Mouse (Mus musculus): ENCODE measurements around the gene Adra1d.

Adra1d gene

DNA sequence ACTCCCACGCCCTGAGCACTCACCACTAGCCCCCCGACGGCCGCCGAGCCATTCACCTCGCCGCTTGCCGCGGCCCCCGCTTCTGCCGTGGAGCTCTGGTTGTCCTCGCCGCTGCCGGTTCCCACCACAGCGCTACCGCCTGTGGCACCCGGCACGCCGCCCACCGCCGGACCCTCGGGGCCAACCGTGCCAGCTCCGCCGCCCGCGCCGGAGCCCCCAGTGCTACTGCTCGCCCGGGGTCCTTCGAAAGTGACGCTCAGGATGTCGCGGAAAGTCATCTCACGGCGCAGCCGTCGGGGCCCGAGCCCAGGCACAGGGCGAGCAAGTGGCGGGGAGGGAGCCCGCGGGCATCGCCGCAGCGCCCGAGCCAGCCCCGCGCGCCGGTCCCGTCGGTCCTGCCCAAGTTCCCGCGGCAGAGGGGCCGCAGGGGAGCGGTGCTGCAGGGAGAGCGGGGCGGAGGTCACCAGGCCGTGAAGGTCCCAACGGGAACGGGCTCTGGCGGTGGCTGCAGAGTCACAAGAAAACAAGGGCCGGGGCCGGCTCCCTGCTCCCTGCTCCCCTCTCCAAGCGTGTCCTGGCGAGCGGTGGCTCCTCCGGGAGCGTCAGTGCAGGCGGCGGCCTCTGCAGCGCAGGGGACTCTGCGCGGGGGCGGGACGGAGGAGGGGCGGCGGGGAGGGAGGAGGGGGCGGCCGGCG lies at the start of gene Adra1d:
TSS of gene Adra1d (minus strand) at position 393 of the 695 bp plus-strand sequence.
- peak; percentile 2; the same call in 1 of the 2 replicates for ATAC-seq (ENCODE audit: low TSS enrichment)

DNA sequence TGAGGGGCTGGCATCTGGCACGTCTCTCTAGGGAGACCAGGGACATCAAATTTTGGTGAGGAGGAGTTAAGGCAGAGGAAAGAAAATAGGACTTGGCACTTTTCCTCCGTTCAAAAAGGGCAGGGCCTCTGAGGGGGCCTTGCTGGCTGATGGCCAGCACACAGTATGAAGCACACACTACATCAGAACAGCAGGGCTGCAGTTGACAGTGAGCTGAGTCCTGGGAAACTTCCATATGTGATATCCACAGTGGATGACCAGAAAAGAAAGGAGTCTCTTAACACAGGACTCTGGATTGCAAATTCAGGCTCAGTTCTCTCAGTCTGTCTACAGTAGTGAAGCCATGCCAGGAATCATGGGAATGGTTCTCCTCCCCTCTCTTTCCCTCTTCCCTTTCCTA lies 39.8 kb upstream of the Adra1d start:
- no peak for ATAC-seq (ENCODE audit: low TSS enrichment)

DNA sequence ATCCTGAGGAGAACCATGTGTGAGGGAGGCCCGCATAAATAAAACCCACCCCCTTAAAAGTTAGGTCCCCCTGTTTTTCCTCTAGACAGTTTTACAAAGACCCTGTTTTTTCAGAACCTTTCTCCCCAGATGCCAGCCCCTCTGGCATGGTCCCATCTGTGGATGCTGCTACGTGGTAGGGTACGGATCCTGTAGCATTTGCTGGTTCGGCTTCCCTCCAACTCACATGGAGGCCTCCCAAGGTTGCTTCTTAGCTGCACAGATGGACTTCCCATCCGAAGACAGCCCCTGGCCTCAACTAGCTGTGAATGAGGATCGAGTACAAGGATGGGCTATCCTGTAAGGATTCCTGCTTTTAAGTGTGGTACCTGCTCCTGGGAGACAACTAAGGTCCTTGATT lies 32.8 kb upstream of the Adra1d start:
- ATAC-seq (ENCODE audit: low TSS enrichment): no peak

DNA sequence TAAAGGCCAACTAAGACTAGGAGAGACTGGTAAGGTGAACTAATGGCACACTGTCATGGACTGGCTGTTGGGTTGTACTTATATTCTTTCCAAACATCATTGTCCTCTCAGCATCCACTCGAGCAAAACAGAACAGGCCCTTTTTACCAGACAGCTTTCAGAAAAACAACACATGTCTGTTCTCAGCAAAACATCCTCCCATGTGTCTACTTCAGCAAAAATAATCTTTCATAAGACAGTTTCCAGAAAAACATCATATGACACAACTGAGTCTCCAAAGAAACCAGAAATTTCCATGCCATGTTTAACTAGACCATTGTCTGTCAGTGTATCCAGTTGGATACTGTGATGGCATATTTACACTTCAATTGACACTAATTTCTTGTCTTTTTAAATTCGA lies 25.4 kb upstream of the Adra1d start:
- ATAC-seq (ENCODE audit: low TSS enrichment): no peak

DNA sequence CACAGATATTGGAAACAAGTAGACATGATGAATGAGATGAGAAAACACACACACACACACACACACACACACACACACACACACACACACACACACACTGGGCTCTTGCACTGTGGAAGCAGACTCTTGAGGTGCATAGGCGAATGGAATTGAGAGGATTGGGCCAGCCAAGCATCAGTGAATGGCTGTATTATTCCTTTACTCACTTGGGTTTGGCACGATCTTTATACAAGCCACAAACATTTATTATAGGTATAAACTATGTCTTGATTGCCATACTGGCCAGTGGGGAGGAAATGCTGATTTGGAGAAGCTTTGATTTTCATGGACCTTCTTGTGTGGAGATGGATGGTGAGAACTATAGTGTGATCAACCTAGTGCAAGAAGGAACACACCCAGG lies 19.4 kb upstream of the Adra1d start:
- ATAC-seq (ENCODE audit: low TSS enrichment): no peak

DNA sequence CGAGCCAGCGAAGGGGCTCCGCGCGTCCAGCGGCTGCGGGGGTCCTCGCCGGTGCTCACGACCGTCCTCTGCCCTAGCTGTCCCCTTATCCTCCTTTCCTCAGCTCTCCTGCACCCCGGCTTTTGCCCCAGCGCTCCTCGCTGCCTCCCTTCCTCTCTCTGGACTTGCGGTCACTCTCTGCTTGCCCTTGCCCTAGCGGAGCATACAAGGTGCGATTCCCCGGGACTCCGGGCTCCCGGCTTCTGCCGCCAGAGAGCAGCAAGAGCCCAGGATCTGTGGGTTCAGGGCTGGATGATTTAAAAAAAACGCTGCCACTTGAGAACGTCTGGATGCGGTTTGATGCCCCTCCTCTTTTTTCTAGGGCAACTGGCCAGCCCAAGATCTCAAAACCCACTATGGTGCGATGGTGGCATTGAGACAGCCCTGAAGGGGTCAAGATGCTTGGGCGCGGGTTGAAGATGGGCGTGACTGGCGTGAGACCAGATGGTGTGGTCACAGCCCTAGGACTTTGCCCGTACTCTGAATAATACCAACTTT lies 571 bp upstream of the Adra1d start:
- peak; percentile 35; the same call in 1 of the 2 replicates for ATAC-seq (ENCODE audit: low TSS enrichment)

DNA sequence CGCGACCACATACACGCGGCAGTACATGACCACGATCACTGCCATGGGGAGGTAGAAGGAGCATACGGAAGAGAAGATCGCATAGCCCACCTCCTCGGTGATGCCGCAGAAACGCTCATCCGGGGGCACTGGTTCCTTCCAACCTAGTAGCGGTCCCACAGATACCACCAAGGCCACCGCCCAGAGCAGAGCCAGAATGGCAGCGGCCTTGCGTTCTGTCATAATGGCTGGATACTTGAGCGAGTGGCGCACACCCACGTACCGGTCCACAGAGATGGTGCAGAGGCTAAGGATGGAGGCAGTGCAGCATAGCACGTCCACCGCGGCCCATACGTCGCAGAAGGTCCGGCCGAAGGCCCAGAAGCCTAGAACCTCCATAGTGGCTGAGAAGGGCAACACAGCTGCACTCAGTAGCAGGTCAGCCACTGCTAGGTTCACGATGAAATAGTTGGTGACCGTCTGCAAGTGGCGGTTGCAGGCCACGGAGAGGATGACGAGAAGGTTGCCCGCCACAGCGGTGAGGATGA lies 676 bp downstream of the Adra1d start:
- peak; percentile 19; the same call in 1 of the 2 replicates for ATAC-seq (ENCODE audit: low TSS enrichment)

DNA sequence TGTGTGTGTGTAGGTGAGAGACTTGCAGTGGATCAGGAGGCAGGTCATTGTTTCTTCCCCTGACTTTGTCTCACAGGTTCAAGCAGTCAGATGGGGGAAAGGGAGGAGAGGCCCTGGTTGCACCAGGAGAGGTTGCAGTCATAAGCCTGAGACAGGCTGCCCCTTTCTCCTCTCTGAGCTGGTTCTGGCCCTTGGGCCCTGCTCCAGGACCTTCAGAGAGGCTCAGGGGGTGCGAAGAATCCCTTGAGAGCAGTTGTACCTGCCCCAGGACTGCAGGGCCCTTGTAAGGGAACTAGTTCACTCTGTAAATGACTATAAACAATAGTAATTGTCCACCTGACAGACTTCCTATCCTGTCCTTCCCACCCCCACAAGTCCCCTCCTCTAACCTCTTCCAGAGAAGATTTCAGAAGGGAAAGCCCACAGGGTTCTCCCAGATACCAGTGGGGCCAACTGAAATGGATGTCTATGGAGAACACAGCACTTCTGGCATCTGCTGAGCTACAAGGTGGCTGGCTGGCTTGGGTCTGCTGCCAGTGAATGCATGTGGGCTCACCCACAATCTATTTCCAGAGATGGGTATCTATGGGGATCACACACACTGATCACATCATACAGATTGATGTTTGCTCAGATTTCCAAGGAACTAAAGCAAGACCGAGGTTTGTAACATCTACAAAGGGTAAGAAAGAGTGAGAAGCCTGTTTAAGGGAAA lies 1.7 kb downstream of the Adra1d start:
- ATAC-seq (ENCODE audit: low TSS enrichment): peak; percentile 35; the same call in 1 of the 2 replicates

DNA sequence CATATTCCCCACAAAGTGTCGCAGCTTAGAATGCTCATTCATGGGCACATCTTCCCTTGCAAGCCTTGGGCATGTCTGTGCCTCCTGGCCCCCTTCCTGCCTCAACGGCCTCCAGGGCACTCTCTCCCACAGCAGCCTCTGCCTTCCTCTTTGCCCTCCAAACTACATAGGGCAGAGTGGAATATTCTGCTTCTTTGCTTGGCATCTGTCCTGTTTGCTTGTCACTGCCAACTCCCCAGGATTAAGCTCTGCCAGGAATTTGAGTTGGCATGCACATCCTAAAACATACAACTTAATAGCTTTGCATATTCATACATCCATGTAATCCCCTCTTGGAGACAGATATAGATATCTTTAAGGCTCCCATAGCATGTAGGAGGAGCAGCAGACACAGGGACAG lies 4.2 kb downstream of the Adra1d start:
- no peak for ATAC-seq (ENCODE audit: low TSS enrichment)

DNA sequence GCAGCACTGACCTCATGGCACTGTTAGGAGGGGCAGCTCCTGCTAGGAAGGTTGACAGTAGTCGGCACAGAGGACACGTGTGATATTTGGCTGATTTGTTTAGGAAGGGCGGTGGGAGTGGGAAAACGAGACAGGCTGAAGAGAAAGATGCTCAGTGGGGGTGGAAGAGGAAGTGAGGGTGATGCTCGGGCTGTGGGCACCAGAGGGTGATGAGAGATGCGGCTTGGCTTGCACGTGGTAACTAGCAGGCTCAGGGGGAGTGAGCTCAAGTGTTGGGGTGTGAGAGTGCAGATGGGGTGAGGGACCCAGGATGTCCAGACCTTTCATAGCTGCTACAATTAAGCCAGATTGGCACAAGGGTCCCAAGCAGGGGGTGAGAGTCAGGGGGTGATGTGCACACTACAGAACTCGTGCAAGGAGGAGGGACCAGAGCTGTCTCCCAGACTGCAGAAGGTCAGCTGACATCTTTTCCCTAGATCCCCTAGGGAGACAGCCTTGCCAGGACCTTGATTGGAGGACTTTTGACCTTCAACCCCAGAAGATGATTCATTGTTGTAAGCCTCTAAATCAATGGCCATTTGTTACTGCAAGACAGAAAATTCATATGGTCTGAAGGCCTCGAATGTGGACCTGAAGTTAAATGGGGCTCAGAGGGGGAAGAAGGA lies 9.2 kb downstream of the Adra1d start:
- no peak for ATAC-seq (ENCODE audit: low TSS enrichment)

DNA sequence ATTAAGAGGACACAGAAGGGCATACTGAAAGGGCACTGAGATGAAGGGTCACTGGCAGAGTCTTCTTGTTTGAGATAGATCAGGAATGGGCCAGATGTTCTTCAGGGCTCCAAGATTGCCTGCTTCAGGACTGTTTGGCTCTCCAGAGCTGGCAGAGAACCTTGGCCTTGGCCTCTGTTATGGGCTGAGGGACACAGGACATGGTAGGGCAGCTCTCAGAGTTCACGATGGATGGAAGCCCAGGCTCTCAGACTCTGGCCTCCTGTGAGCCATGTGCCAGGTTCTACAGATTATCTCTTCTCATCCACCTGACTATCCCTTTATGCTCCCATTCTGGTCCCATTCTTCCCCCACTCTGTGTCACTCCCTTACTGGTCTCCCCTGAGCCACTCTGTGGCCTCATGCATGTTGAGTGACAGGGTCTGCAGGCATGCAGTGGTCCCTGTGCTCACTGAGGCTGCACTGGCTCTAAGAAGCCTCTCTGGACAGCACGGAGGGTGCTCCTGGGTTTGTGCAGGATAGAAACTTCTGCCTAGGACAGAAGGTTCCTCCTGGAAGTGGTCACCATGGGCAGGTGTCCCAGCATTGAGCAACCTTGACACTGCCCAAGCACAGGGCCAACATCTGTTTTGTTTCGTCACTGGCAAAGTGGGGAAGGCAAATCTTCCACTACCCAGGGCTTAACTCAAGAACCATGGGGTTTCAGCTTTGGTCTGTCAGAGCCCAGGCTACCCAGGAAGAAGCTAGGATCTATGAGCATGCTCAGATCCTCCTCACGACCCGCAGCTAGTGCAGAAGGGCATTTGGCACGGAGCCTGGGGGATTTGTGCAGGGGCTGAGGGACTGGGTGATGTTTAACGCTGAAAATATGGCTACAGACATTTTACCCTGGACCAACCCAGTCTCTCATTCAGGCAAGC lies 10.1 kb downstream of the Adra1d start:
- ATAC-seq (ENCODE audit: low TSS enrichment): no peak

DNA sequence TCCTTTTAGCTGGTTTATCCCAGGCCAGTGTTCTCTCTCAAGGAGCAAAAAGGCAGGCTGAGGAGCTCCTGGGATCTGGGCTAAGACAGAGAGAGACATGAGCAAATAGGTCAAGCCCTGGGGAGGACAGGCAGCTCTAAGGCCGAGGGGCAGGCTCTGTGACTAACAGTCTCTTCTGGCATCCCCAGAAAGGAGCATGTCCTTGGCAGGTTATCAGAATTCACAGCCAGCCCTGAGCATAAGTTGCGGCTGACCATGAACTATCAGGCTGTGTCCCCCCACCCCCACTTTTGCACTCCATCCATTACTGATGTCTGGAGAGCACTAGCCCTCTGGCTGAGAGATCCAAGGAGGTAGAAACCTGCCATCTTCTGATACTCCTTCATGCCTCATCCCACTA lies 11.2 kb downstream of the Adra1d start:
- ATAC-seq (ENCODE audit: low TSS enrichment): no peak

DNA sequence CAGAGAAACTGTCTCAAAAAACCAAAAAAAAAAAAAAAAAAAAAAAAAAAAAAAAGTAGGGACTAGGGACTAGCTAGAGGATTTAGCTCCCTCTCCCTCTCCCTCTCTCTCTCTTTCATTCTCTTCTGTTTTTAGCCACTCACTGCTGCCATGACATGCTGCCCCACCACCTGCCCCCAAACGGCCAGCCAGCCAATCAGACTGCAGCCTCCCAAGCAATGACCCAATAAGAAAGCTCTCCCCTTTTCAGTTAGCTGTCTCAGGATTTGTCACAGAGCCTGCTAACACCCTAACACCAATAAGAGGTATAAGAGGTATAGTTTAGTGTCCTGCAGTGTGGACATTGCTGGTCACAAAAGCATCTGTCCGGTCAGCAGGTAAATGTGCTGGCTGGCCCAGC lies 11.6 kb downstream of the Adra1d start:
- ATAC-seq (ENCODE audit: low TSS enrichment): no peak

DNA sequence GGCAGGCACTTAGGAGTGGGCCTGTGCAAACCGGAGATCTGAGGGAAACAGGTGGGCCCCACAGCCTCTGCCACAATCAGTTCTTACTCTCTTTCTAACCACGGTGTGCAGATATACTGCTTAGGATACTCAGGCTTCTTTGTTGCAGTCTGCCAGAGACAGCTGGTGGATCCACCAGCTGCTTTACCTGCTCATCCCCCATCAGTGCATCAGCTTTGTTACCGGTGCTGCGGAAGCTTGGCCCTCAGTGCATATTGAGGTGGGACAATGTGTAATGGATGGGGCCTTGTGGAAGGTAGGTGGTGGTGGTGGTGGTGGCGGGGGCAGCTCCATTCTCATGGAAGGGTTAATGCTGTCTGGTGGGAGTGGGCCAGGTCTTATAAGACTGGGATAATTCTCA lies 13.0 kb downstream of the Adra1d start:
- ATAC-seq (ENCODE audit: low TSS enrichment): no peak

DNA sequence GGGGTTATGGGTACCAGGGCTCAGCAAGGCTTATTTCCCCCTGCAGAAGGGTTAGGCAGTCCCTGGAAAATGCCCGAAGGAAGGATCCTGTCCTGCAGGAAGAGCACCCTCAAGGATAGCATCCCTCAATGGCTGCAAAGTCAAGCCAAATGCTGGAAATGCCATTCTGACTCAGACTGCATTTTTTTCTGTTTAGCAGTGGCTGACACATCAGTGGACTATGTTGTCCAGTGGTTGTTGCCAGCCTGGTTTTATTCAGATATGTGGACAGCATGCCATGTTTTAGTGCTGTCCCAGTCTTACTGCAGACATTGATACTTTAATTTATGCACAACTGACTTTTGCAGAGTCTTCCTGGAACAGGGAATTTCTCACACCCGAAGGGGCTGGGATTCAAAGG lies 13.8 kb downstream of the Adra1d start:
- ATAC-seq (ENCODE audit: low TSS enrichment): no peak

DNA sequence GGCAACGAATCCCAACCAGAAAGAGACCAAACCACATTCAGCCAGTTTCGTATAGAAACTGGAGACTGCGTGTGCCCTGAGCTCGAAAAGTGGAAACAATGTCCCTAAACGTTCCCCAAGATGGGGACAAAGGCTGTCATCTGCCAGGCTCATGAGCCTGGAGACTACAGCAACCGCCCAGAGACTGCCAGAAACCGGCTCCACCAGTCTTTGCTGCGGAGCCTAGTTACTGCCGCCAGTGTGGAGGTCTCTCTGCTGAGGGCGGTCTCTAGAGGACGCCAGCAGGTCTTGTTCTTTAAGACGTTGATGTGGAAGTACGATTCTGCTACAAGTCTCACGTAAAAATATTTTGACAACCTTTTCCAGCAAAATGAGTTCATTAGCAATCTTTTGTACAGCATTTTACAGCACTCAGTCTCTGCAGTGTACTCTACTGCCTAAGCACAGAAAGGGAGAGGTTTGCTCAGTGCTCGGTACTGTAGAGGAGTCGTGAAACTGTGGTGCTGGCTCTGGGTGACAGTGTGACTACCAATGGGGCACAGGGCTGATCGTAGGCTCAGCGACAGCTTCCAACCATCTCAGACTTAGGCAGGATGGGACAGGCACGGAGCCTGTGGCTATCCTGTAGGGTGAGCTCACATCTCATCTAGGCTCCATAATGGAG lies 15.2 kb downstream of the Adra1d start:
- peak; percentile 35 for ATAC-seq (ENCODE audit: low TSS enrichment)

DNA sequence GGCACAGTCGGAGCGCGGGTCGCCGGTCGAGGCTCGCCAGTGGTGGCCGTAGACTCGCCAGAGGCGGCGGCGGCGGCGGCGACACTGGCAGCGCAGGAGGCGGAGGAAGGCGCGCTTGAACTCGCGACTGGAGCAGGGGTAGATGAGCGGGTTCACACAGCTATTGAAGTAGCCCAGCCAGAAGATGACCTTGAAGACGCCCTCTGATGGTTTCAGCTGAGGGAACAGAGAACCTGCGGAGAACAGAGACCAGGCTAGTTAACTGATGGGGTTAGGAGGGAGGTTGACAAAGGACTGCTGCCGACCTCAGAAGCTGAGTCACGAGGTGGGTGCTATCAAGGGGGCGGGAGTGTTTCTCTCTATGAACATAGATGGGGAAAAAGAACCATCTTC lies 15.8 kb downstream of the Adra1d start:
- no peak for ATAC-seq (ENCODE audit: low TSS enrichment)

DNA sequence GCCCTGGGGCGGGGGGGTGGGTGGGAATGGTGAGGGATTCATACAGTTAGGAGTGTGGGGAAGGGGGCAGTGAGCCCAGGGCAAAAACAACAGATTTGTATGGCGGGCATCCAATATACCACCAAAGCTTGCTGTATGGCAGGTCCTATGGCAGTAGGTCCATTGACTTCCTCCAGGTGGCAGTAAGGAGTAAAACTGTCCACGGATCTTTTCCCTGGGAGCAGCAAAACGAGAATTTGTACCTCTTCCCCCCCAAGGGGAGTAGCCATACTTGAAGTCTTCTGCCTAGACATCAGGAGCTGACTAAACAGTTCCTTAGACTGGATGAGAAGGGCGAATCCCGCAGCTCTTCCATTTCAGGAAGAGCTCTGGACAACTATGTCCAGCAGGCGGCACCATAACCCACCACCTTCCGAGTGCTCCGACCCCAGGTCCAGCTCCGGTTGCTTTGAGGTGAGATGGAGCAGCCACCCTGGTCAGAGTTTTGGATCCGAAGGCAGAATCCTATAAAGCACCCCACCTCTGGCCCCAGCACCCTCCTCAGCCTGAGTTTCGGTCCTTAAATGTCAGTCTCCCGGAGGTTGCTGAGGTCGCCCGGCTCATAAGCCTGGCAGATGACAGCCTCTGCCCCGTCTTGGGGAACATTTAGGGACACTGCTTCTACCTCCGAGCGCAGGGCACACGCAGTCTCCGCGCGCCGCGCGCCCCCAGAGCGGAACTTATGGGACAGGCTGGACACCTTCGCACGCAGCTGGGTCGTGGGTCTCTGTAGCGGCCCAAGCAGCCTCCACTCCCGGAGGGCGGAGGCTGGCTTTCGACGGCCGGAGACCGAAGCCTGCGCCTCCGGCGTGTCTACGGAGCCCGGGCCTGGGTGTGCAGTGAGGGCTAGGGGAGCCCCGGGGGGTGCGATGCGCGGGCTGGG lies 16.4 kb downstream of the Adra1d start:
- ATAC-seq (ENCODE audit: low TSS enrichment): peak; percentile 11

DNA sequence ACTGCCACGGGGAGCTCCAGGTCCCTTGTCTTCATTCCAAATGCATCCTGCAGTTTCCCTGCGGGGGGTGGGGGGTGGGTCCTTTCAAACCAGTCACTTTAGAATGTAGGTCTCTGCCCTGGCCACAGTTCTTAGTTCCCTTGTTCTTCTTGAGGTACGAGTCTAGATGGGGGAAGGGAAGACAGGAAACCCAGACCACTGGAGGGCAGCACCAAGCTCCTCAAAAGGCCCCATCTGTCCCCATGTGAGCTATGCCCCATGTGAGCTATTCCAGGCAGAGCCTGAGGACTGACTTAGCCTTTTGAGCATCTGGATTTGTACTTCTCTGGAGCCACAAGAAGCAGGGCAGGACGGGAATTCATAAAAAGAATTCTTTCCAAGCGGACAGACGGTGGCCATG lies 19.6 kb downstream of the Adra1d start:
- ATAC-seq (ENCODE audit: low TSS enrichment): no peak

DNA sequence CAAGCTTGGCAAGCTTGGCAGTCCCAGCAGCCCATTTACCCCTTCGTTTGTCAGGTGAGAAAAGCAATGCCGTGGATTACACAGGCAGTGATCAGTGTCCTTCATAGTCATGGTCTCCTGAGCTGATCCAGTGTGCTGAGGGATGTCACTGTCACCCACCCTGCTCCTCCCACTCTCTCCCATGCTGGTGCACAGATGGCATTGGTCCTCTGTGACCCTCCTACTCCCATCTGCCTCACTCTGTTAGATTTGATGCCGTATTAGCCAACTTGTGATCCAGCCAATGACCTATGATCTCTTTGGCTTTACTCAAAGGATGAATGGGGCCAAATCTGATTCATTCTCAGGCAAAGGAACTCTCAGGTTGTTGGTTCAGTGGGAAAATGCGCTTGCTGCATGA lies 20.4 kb downstream of the Adra1d start:
- ATAC-seq (ENCODE audit: low TSS enrichment): no peak
